Mouse (Mus musculus): Measurements from ENCODE around the gene Fnbp1l. TPM values are rescaled to one million over a fixed set of nuclear protein-coding genes. Genes with fewer than 3 reads are reported as not detected.

Fnbp1l gene
- total and polyA plus RNA-seq, 3 experiments: 0.11 TPM; not detected in 2

GRCm38 (mm10) chr3:122590346-122590745 is 29.2 kb downstream of the Fnbp1l start:
- H3K27me3 ChIP-seq (ENCODE audit: insufficient read depth, low read length): no peaks in the 10 kb centered on the region
- H3K4me1 ChIP-seq (ENCODE audit: insufficient read depth, low read depth, low read length): no peaks in the 10 kb centered on the region
- DNase-seq (ENCODE audit: low spot score) (no peak), ATAC-seq (ENCODE audit: extremely low read depth, insufficient number of reproducible peaks, low FRiP score, poor library complexity, severe bottlenecking) (no peak)
- no peak overlapping the region for H3K4me3 ChIP-seq (ENCODE audit: low read depth, low read length)
- no peak for TF ChIP-seq CTCF (IDR thresholded peaks at IDR 0.05; ENCODE audit: low read depth, low read length)
- no peak for TF ChIP-seq GATA2 (IDR thresholded peaks at IDR 0.05; ENCODE audit: borderline replicate concordance, low read depth, low read length)
- no peak for TF ChIP-seq GATA1 (IDR thresholded peaks at IDR 0.05; ENCODE audit: borderline replicate concordance, low read length)
- no peak for TF ChIP-seq POLR2AphosphoS5 (IDR thresholded peaks at IDR 0.05; ENCODE audit: insufficient replicate concordance, low read depth, low read length)
- TF ChIP-seq TAL1 (conservative IDR thresholded peaks at IDR 0.05; ENCODE audit: low read depth, low read length): no peak
- no peaks in the 10 kb centered on the region for H3K9me3 ChIP-seq (replicated peaks)
- H3K36me3 ChIP-seq (replicated peaks): no peaks in the 10 kb centered on the region

GRCm38 (mm10) chr3:122586918-122587641 is 32.4 kb downstream of the Fnbp1l start:
- DNase-seq (ENCODE audit: low spot score): no peak
- no peaks in the 10 kb centered on the region for H3K4me1 ChIP-seq (ENCODE audit: insufficient read depth, low read depth, low read length)
- no peaks in the 10 kb centered on the region for H3K36me3 ChIP-seq (replicated peaks)
- no peaks in the 10 kb centered on the region for H3K27me3 ChIP-seq (ENCODE audit: insufficient read depth, low read length)
- no peaks in the 10 kb centered on the region for H3K9me3 ChIP-seq (replicated peaks)
- ATAC-seq (ENCODE audit: extremely low read depth, insufficient number of reproducible peaks, low FRiP score, poor library complexity, severe bottlenecking): no peak
- H3K4me3 ChIP-seq (ENCODE audit: low read depth, low read length): no peak overlapping the region
- no peak for TF ChIP-seq GATA1 (IDR thresholded peaks at IDR 0.05; ENCODE audit: borderline replicate concordance, low read length)

- DNase-seq (ENCODE audit: low spot score) (no peak), ATAC-seq (ENCODE audit: extremely low read depth, insufficient number of reproducible peaks, low FRiP score, poor library complexity, severe bottlenecking) (no peak)
- no peaks in the 10 kb centered on the region for H3K27me3 ChIP-seq (ENCODE audit: insufficient read depth, low read length)
- H3K9me3 ChIP-seq (replicated peaks): no peaks in the 10 kb centered on the region
- H3K4me1 ChIP-seq (ENCODE audit: insufficient read depth, low read depth, low read length): no peaks in the 10 kb centered on the region
- no peak for TF ChIP-seq CTCF (IDR thresholded peaks at IDR 0.05; ENCODE audit: low read depth, low read length)
- TF ChIP-seq GATA1 (IDR thresholded peaks at IDR 0.05; ENCODE audit: borderline replicate concordance, low read length): no peak
- TF ChIP-seq POLR2AphosphoS5 (IDR thresholded peaks at IDR 0.05; ENCODE audit: insufficient replicate concordance, low read depth, low read length): no peak
- no peak overlapping the region for H3K4me3 ChIP-seq (ENCODE audit: low read depth, low read length)
- no peaks in the 10 kb centered on the region for H3K36me3 ChIP-seq (replicated peaks)
Observed at GRCm38 (mm10) chr3:122577360-122577759, 42.2 kb downstream of the Fnbp1l start.

- Histone ChIP-seq H3K4me3 (ENCODE audit: low read depth, low read length) (no peak overlapping the region), H3K4me1 (ENCODE audit: insufficient read depth, low read depth, low read length) (no peaks in the 10 kb centered on the region), H3K9me3 (replicated peaks) (no peaks in the 10 kb centered on the region), H3K36me3 (replicated peaks) (no peaks in the 10 kb centered on the region), H3K27me3 (ENCODE audit: insufficient read depth, low read length) (0 out of 2 replicates have a peak, but pooled peaks cover 2% of the 10 kb centered on the region)
- DNase-seq (ENCODE audit: low spot score): no peak
- ATAC-seq (ENCODE audit: extremely low read depth, insufficient number of reproducible peaks, low FRiP score, poor library complexity, severe bottlenecking): no peak
- TF ChIP-seq GATA1 (IDR thresholded peaks at IDR 0.05; ENCODE audit: borderline replicate concordance, low read length) (no peak), CTCF (IDR thresholded peaks at IDR 0.05; ENCODE audit: low read depth, low read length) (no peak), TAL1 (conservative IDR thresholded peaks at IDR 0.05; ENCODE audit: low read depth, low read length) (no peak), GATA2 (IDR thresholded peaks at IDR 0.05; ENCODE audit: borderline replicate concordance, low read depth, low read length) (no peak), POLR2AphosphoS5 (IDR thresholded peaks at IDR 0.05; ENCODE audit: insufficient replicate concordance, low read depth, low read length) (no peak)
Observed at GRCm38 (mm10) chr3:122574921-122575320, 44.6 kb downstream of the Fnbp1l start.

GRCm38 (mm10) chr3:122573426-122574286 is 45.9 kb downstream of the Fnbp1l start:
- Histone ChIP-seq H3K4me3 (ENCODE audit: low read depth, low read length) (no peak overlapping the region), H3K4me1 (ENCODE audit: insufficient read depth, low read depth, low read length) (no peaks in the 10 kb centered on the region), H3K9me3 (replicated peaks) (no peaks in the 10 kb centered on the region), H3K36me3 (replicated peaks) (no peaks in the 10 kb centered on the region), H3K27me3 (ENCODE audit: insufficient read depth, low read length) (0 out of 2 replicates have a peak, but pooled peaks cover 2% of the 10 kb centered on the region)
- DNase-seq (ENCODE audit: low spot score) (no peak), ATAC-seq (ENCODE audit: extremely low read depth, insufficient number of reproducible peaks, low FRiP score, poor library complexity, severe bottlenecking) (no peak)
- TF ChIP-seq POLR2AphosphoS5 (IDR thresholded peaks at IDR 0.05; ENCODE audit: insufficient replicate concordance, low read depth, low read length): no peak
- no peak for TF ChIP-seq GATA2 (IDR thresholded peaks at IDR 0.05; ENCODE audit: borderline replicate concordance, low read depth, low read length)
- TF ChIP-seq GATA1 (IDR thresholded peaks at IDR 0.05; ENCODE audit: borderline replicate concordance, low read length): no peak
- TF ChIP-seq CTCF (IDR thresholded peaks at IDR 0.05; ENCODE audit: low read depth, low read length): no peak
- TF ChIP-seq TAL1 (conservative IDR thresholded peaks at IDR 0.05; ENCODE audit: low read depth, low read length): no peak

- DNase-seq (ENCODE audit: low spot score) (no peak), ATAC-seq (ENCODE audit: extremely low read depth, insufficient number of reproducible peaks, low FRiP score, poor library complexity, severe bottlenecking) (no peak)
- H3K36me3 ChIP-seq (replicated peaks): no peaks in the 10 kb centered on the region
- TF ChIP-seq POLR2AphosphoS5 (IDR thresholded peaks at IDR 0.05; ENCODE audit: insufficient replicate concordance, low read depth, low read length) (no peak), CTCF (IDR thresholded peaks at IDR 0.05; ENCODE audit: low read depth, low read length) (no peak), TAL1 (conservative IDR thresholded peaks at IDR 0.05; ENCODE audit: low read depth, low read length) (no peak), GATA2 (IDR thresholded peaks at IDR 0.05; ENCODE audit: borderline replicate concordance, low read depth, low read length) (no peak), GATA1 (IDR thresholded peaks at IDR 0.05; ENCODE audit: borderline replicate concordance, low read length) (no peak)
- no peaks in the 10 kb centered on the region for H3K9me3 ChIP-seq (replicated peaks)
- H3K4me3 ChIP-seq (ENCODE audit: low read depth, low read length): no peak overlapping the region
- H3K4me1 ChIP-seq (ENCODE audit: insufficient read depth, low read depth, low read length): no peaks in the 10 kb centered on the region
- H3K27me3 ChIP-seq (ENCODE audit: insufficient read depth, low read length): no peaks in the 10 kb centered on the region
Observed at GRCm38 (mm10) chr3:122566549-122566948, 53.0 kb downstream of the Fnbp1l start.

All from G1E (cell line).